Mouse (Mus musculus) heart, postnatal 0 days (tissue): ENCODE results near the gene Adarb1. TPM values are rescaled to one million over a fixed set of nuclear protein-coding genes. Genes with fewer than 3 reads are reported as not detected.

Experiments used
- ATAC-seq: fragments of 200-750 bp; cut with Nextera tagmentation; 2 replicates; pipeline ENCODE4 v1.8.0; 2017; ENCODE audit warnings: low read depth, moderate number of reproducible peaks, moderate library complexity; ENCODE audit not compliant: insufficient read depth
- DNase-seq: peaks from one replicate; pipeline ENCODE4 v3.0.0-alpha.2; 2016; ENCODE audit warnings: low spot score
- H3K27ac ChIP-seq: fragments of 300-500 bp; sonication (generic); 2 replicates; pipeline ENCODE4 v1.5.1; 2014; ENCODE audit warnings: low read depth, mild to moderate bottlenecking
- H3K27me3 ChIP-seq: fragments of 300-500 bp; sonication (generic); 2 replicates; pipeline ENCODE4 v1.6.1; 2014; ENCODE audit warnings: low read length, mixed read lengths; ENCODE audit not compliant: control insufficient read depth, insufficient read depth
- H3K36me3 ChIP-seq: fragments of 300-500 bp; sonication (generic); replicated peaks from 2 replicates; pipeline ENCODE4 v1.6.1; 2014; ENCODE audit warnings: low read length, mixed read lengths; ENCODE audit not compliant: control insufficient read depth, insufficient read depth
- H3K4me1 ChIP-seq: fragments of 300-500 bp; sonication (generic); 2 replicates; pipeline ENCODE4 v1.6.1; 2014; ENCODE audit warnings: antibody characterized with exemption; ENCODE audit not compliant: control insufficient read depth, insufficient read depth
- H3K4me2 ChIP-seq: fragments of 300-500 bp; sonication (generic); 2 replicates; pipeline ENCODE4 v1.6.1; 2014; ENCODE audit warnings: low read depth, mild to moderate bottlenecking, low read length, moderate library complexity
- H3K4me3 ChIP-seq: fragments of 300-500 bp; sonication (generic); 2 replicates; pipeline ENCODE4 v1.5.1; 2014; ENCODE audit warnings: low read depth, low read length
- H3K9ac ChIP-seq: fragments of 300-500 bp; sonication (generic); replicated peaks from 2 replicates; pipeline ENCODE4 v1.6.1; 2014; ENCODE audit warnings: low read depth, low read length, mixed read lengths
- H3K9me3 ChIP-seq: fragments of 300-500 bp; sonication (generic); replicated peaks from 2 replicates; pipeline ENCODE4 v1.6.1; 2016; ENCODE audit warnings: low read length; ENCODE audit not compliant: control insufficient read depth
- CTCF ChIP-seq: IDR thresholded peaks from 2 replicates; pipeline ENCODE4 v1.5.1; 2016; ENCODE audit warnings: antibody characterized with exemption, control low read depth, low read depth
- EP300 ChIP-seq: IDR thresholded peaks from 2 replicates; pipeline ENCODE4 v1.6.1; 2016; ENCODE audit warnings: antibody characterized with exemption, low read depth
- WGBS: fragments of 180-500 bp; shearing (Covaris S2); extraction: QIAGEN DNeasy Blood & Tissue Kit; methylation state at CpG from one replicate; pipeline ENCODE4 v1.1.7; 2014; 5-methylcytosine and 5-hydroxymethylcytosine counted together
- polyA plus RNA-seq: library from polyadenylated mRNA; unstranded; fragments of >200 nt; fragmentation: Nextera tagmentation; extraction: Ambion mirVana; gene quantifications from 2 replicates; pipeline ENCODE4 v1.2.1, GENCODE M21; 2015
- total RNA-seq: library from RNA; depleted of rRNA; stranded (reverse); fragments of >200 nt; gene quantifications from 2 replicates; pipeline ENCODE4 v1.2.3, GENCODE M21; 2014; ENCODE audit warnings: low replicate concordance; rRNA removed

The Adarb1 gene
- total RNA-seq (23.7 and 26.9 TPM in 2 replicates), polyA plus RNA-seq (7.8 and 8.5 TPM in 2 replicates)

GRCm38 (mm10) chr10:77418138-77418537 is at the start of gene Adarb1:
TSS of gene Adarb1 (minus strand) at chr10:77418270.
- no peaks in the 10 kb centered on the region for H3K9me3 ChIP-seq
- DNase-seq (peak; percentile 86), ATAC-seq (peak; percentile 94)
- H3K4me3 ChIP-seq, result peak within 1 kb of the TSS; percentile 95
- TF ChIP-seq EP300 (no peak), CTCF (no peak)
- under 1% methylated on average over 57 of the region's 57 CpGs for WGBS
- H3K9ac ChIP-seq, result peak within 1 kb of the TSS; percentile 78
- peak within 1 kb of the TSS; percentile 71 for H3K27ac ChIP-seq
- peak within 1 kb of the TSS; percentile 90 for H3K4me2 ChIP-seq
- H3K36me3 ChIP-seq, result no peaks in the 10 kb centered on the region
- peaks cover 9% of the 10 kb centered on the region for H3K4me1 ChIP-seq
- H3K27me3 ChIP-seq, result no peaks in the 10 kb centered on the region

GRCm38 (mm10) chr10:77467407-77467806 is 49.3 kb upstream of the Adarb1 start:
- H3K4me2 ChIP-seq, result no peak overlapping the region
- H3K4me1 ChIP-seq, result peaks cover 28% of the 10 kb centered on the region
- ATAC-seq, result no peak
- TF ChIP-seq EP300 (no peak), CTCF (no peak)
- no peak overlapping the region for H3K9ac ChIP-seq
- no peaks in the 10 kb centered on the region for H3K36me3 ChIP-seq
- H3K9me3 ChIP-seq, result no peaks in the 10 kb centered on the region
- WGBS, result 42% methylated on average over 6 of the region's 6 CpGs
- no peak for DNase-seq
- H3K4me3 ChIP-seq, result no peak overlapping the region
- H3K27me3 ChIP-seq, result no peaks in the 10 kb centered on the region
- H3K27ac ChIP-seq, result no peak overlapping the region

GRCm38 (mm10) chr10:77465902-77466301 is 47.8 kb upstream of the Adarb1 start:
- TF ChIP-seq EP300 (no peak), CTCF (no peak)
- H3K4me3 ChIP-seq, result no peak overlapping the region
- H3K9ac ChIP-seq, result no peak overlapping the region
- DNase-seq (no peak), ATAC-seq (no peak)
- H3K27me3 ChIP-seq, result no peaks in the 10 kb centered on the region
- no peak overlapping the region for H3K4me2 ChIP-seq
- H3K36me3 ChIP-seq, result no peaks in the 10 kb centered on the region
- no peaks in the 10 kb centered on the region for H3K9me3 ChIP-seq
- peaks cover 28% of the 10 kb centered on the region for H3K4me1 ChIP-seq
- 74% methylated on average over 5 of the region's 5 CpGs for WGBS
- no peak overlapping the region for H3K27ac ChIP-seq

GRCm38 (mm10) chr10:77464181-77464936 is 46.3 kb upstream of the Adarb1 start:
- no peak overlapping the region for H3K9ac ChIP-seq
- 21% methylated on average over 10 of the region's 10 CpGs for WGBS

GRCm38 (mm10) chr10:77461161-77461560 is 43.1 kb upstream of the Adarb1 start:
- Histone ChIP-seq H3K36me3 (no peaks in the 10 kb centered on the region), H3K4me2 (no peak overlapping the region), H3K27me3 (no peaks in the 10 kb centered on the region), H3K4me3 (no peak overlapping the region), H3K9ac (no peak overlapping the region), H3K4me1 (peaks cover 26% of the 10 kb centered on the region), H3K9me3 (no peaks in the 10 kb centered on the region), H3K27ac (no peak overlapping the region)
- ATAC-seq (no peak), DNase-seq (no peak)
- TF ChIP-seq EP300 (no peak), CTCF (no peak)
- 90% methylated on average over 8 of the region's 8 CpGs for WGBS

More at GRCm38 (mm10) chr10:77464181-77464936, 46.3 kb upstream of the Adarb1 start:
- H3K4me2 ChIP-seq, result no peak overlapping the region
- peaks cover 33% of the 10 kb centered on the region for H3K4me1 ChIP-seq
- H3K27ac ChIP-seq, result peak overlapping the region; percentile 75
- no peaks in the 10 kb centered on the region for H3K27me3 ChIP-seq
- TF ChIP-seq EP300 (no peak), CTCF (no peak)
- H3K36me3 ChIP-seq, result no peaks in the 10 kb centered on the region
- no peak overlapping the region for H3K4me3 ChIP-seq
- ATAC-seq, result peak; percentile 89
- H3K9me3 ChIP-seq, result no peaks in the 10 kb centered on the region
- DNase-seq, result peak; percentile 77
